Mouse (Mus musculus) cortical plate, adult 2 months (tissue): ENCODE data around the gene Evx2.

ENCODE experiments used
- CTCF ChIP-seq: fragments of 200-500 bp; IDR thresholded peaks from 2 replicates; pipeline ENCODE4 v1.5.1; 2011; ENCODE audit warnings: mild to moderate bottlenecking, control low read depth, low read length; ENCODE audit not compliant: insufficient read depth; ENCODE audit errors: extremely low read depth
- POLR2A ChIP-seq: fragments of 200-500 bp; IDR thresholded peaks from 2 replicates; pipeline ENCODE4 v1.6.1; 2011; ENCODE audit warnings: mild to moderate bottlenecking, low read length, control low read depth; ENCODE audit not compliant: insufficient read depth; ENCODE audit errors: extremely low read depth

GRCm38 (mm10) chr2:74654743-74655419 is 4.5 kb downstream of the Evx2 start:
- TF ChIP-seq POLR2A (no peak), CTCF (no peak)
